Mouse (Mus musculus) kidney, adult 2 months (tissue): Measurements from ENCODE around the gene 1700013G24Rik.

Experiments used
- CTCF ChIP-seq: fragments of 200-500 bp; conservative IDR thresholded peaks from 2 replicates; pipeline ENCODE4 v1.5.1; 2011; ENCODE audit warnings: low read depth, mild to moderate bottlenecking, control low read depth, low read length, moderate library complexity, mixed read lengths; ENCODE audit not compliant: insufficient read depth, insufficient read length
- POLR2A ChIP-seq: fragments of 200-500 bp; IDR thresholded peaks from one replicate; pipeline ENCODE4 v1.6.1; 2011; ENCODE audit warnings: low read depth, low read length, control low read depth

- TF ChIP-seq POLR2A (no peak), CTCF (no peak)
These were observed 4.4 kb upstream of the 1700013G24Rik start for GRCm38 (mm10) chr4:137448641-137449040.
